Mouse (Mus musculus): ENCODE measurements around the gene Slc43a1. TPM values are rescaled to one million over a fixed set of nuclear protein-coding genes. Genes with fewer than 3 reads are reported as not detected.

Gene Slc43a1
- polyA plus RNA-seq, 1 experiment = 2.0 TPM

GRCm38 (mm10) chr2:84843654-84844053, 5.0 kb downstream of the Slc43a1 start:
- H3K79me2 ChIP-seq (ENCODE audit: control insufficient read depth, insufficient read depth) = no peaks in the 10 kb centered on the region
- no peak for TF ChIP-seq MYOD1 (IDR thresholded peaks at IDR 0.05; ENCODE audit: control insufficient read depth in 1 of 3, insufficient read length in 2 of 3, low read depth in 2 of 3)
- TF ChIP-seq TCF3 (IDR thresholded peaks at IDR 0.05; ENCODE audit: insufficient read length, low read depth) = no peak
- no peak for TF ChIP-seq E2F4 (IDR thresholded peaks at IDR 0.05; ENCODE audit: insufficient read depth)
- TF ChIP-seq REST (IDR thresholded peaks at IDR 0.05; ENCODE audit: insufficient read depth, insufficient read length) = no peak
- H3K36me3 ChIP-seq (ENCODE audit: control insufficient read depth, insufficient read depth) = no peaks in the 10 kb centered on the region
- no peak overlapping the region for H3K4me3 ChIP-seq
- no peak overlapping the region for H3K4me2 ChIP-seq (ENCODE audit: low read depth)
- H3ac ChIP-seq (ENCODE audit: control insufficient read depth, insufficient read length) = no peak overlapping the region
- H3K27me3 ChIP-seq (ENCODE audit: control insufficient read depth, insufficient read depth, insufficient read length) = no peaks in the 10 kb centered on the region

DNA sequence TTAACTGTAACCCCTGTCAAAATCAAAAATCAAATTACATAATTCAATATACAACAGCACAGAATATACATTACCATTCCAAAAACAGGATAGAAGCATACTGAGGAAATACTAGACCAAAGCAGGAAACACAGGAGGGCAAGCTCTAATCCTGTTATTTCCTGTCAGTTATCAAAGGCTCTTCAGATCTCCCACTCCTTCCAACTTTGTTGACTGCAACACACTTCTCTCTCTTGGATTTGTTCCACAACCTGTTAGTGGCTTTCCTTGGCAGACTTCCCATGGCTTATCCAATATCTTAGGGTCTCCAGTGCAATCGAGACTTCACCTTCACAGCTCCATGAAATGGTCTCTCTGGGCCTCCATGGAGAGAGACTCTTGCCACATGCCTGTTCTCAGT, 6.6 kb downstream of the Slc43a1 start:
- no peak overlapping the region for H3K4me3 ChIP-seq
- TF ChIP-seq MYOG (IDR thresholded peaks at IDR 0.05; ENCODE audit: control insufficient read depth in 1 of 3, insufficient read depth in 1 of 3, insufficient read length in 2 of 3, low read depth in 2 of 3) (no peak), POLR2AphosphoS2 (IDR thresholded peaks at IDR 0.05; ENCODE audit: insufficient read length, low read depth) (no peak), POLR2A (IDR thresholded peaks at IDR 0.05; ENCODE audit: insufficient read length, low read depth) (no peak), MYOD1 (IDR thresholded peaks at IDR 0.05; ENCODE audit: control insufficient read depth in 1 of 3, insufficient read length in 2 of 3, low read depth in 2 of 3) (no peak), USF1 (IDR thresholded peaks at IDR 0.05; ENCODE audit: low read depth) (no peak), CEBPB (IDR thresholded peaks at IDR 0.05; ENCODE audit: insufficient read depth, poor library complexity, severe bottlenecking) (no peak), REST (IDR thresholded peaks at IDR 0.05; ENCODE audit: insufficient read depth, insufficient read length) (no peak), TCF12 (IDR thresholded peaks at IDR 0.05; ENCODE audit: insufficient read depth, poor library complexity, severe bottlenecking) (no peak), SRF (IDR thresholded peaks at IDR 0.05; ENCODE audit: control insufficient read depth, insufficient read length, low read depth) (no peak), E2F4 (IDR thresholded peaks at IDR 0.05; ENCODE audit: insufficient read depth) (no peak), MAX (IDR thresholded peaks at IDR 0.05; ENCODE audit: low read depth) (no peak), TCF3 (IDR thresholded peaks at IDR 0.05; ENCODE audit: insufficient read length, low read depth) (no peak)
- no peak overlapping the region for H3ac ChIP-seq (ENCODE audit: control insufficient read depth, insufficient read length)
- H3K36me3 ChIP-seq (ENCODE audit: control insufficient read depth, insufficient read depth) = peaks cover 3% of the 10 kb centered on the region
- H3K79me2 ChIP-seq (ENCODE audit: control insufficient read depth, insufficient read depth) = no peaks in the 10 kb centered on the region
- H3K4me2 ChIP-seq (ENCODE audit: low read depth) = no peak overlapping the region
- H3K27me3 ChIP-seq (ENCODE audit: control insufficient read depth, insufficient read depth, insufficient read length) = no peaks in the 10 kb centered on the region

DNA sequence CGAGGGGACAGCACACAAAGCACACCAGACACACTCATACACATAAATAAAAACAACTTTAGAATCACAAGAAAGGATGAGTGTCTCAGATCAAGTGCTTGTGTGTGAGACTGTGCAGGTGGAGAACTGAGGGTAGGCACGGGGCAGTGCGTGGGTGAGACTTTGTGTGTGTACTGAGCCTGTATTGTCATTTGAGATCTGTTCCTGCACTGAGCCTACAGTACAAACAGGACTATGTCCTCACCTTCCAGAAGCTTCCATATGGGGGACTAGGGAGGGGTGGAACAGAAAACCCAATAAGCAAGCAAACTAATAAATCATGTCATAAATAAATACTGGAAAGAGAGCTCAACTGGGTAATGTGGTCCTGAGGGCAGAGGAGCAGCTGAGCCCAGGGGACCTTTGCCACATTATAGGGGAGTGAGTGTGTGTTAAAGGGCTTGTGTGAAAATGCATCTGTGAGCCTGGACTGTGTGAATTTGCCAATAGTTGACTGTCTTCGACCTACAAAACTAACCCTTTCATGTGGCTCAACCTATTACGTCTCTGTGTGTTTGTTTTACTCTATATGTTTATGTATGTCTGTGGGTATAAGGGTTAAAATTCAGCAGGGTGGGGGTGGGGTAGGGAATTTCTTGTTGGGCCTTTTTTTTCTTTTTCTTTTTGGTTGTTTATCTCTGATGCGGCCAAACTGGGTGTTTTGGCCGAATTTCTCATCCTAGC, 11.9 kb downstream of the Slc43a1 start:
- TF ChIP-seq MYOG (IDR thresholded peaks at IDR 0.05; ENCODE audit: control insufficient read depth in 1 of 3, insufficient read depth in 1 of 3, insufficient read length in 2 of 3, low read depth in 2 of 3) (no peak), POLR2A (IDR thresholded peaks at IDR 0.05; ENCODE audit: insufficient read length, low read depth) (no peak), REST (IDR thresholded peaks at IDR 0.05; ENCODE audit: insufficient read depth, insufficient read length) (no peak), TCF3 (IDR thresholded peaks at IDR 0.05; ENCODE audit: insufficient read length, low read depth) (no peak), TCF12 (IDR thresholded peaks at IDR 0.05; ENCODE audit: insufficient read depth, poor library complexity, severe bottlenecking) (no peak), MYOD1 (IDR thresholded peaks at IDR 0.05; ENCODE audit: control insufficient read depth in 1 of 3, insufficient read length in 2 of 3, low read depth in 2 of 3) (no peak), POLR2AphosphoS2 (IDR thresholded peaks at IDR 0.05; ENCODE audit: insufficient read length, low read depth) (no peak), USF1 (IDR thresholded peaks at IDR 0.05; ENCODE audit: low read depth) (no peak), SRF (IDR thresholded peaks at IDR 0.05; ENCODE audit: control insufficient read depth, insufficient read length, low read depth) (no peak)
- Histone ChIP-seq H3K36me3 (ENCODE audit: control insufficient read depth, insufficient read depth) (peaks cover 3% of the 10 kb centered on the region), H3K79me2 (ENCODE audit: control insufficient read depth, insufficient read depth) (no peaks in the 10 kb centered on the region), H3ac (ENCODE audit: control insufficient read depth, insufficient read length) (no peak overlapping the region), H3K4me2 (ENCODE audit: low read depth) (peak overlapping the region; percentile 47), H3K27me3 (ENCODE audit: control insufficient read depth, insufficient read depth, insufficient read length) (no peaks in the 10 kb centered on the region), H3K4me3 (no peak overlapping the region)

DNA sequence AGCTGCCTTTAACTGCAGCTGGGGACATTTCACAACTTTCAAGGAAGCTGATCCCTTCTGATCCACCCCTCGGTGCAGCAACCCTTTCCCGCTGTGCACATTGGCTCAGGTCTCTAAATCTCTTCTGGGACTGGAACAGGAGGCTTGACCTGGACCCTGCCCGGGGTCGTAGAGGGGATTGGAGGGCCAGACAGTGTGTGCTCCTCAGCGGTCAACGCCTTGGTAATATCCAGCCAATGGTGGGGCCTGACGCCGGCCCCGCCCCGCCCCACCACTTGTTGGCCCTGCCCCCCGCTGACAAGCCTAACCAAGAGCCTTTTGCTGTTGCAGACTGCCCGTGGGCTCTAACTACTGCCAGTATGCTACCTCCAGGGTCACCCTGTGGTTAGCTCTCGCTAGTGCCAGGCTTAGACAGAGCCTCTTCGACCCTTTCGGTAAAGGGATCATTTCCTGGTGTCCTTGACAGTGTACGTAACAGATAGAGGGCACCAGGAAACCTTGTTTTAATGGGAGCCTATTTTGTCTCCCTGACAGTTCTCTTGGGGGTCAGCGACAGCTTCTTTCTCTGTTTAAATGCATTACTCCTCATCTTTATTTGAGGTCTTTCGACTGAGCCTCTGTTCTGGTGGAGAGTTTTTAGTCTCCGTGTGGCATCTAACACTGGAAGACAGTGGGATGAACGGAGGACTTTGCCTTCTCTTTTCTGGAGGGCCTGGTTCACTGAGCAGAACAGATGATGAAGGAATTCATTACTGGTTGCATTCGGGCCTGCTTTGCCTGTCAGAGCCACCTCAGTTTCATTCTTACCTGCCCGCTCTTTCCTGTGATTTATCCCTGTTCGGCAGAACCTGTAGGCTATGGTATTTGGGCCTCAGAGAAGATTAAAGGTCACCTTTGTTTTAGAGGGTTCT, 12.7 kb downstream of the Slc43a1 start:
- no peak for TF ChIP-seq E2F4 (IDR thresholded peaks at IDR 0.05; ENCODE audit: insufficient read depth)
- no peak for TF ChIP-seq MYOG (IDR thresholded peaks at IDR 0.05; ENCODE audit: control insufficient read depth in 1 of 3, insufficient read depth in 1 of 3, insufficient read length in 2 of 3, low read depth in 2 of 3)
- no peak for TF ChIP-seq POLR2AphosphoS2 (IDR thresholded peaks at IDR 0.05; ENCODE audit: insufficient read length, low read depth)
- TF ChIP-seq TCF3 (IDR thresholded peaks at IDR 0.05; ENCODE audit: insufficient read length, low read depth) = no peak
- no peak for TF ChIP-seq MYOD1 (IDR thresholded peaks at IDR 0.05; ENCODE audit: control insufficient read depth in 1 of 3, insufficient read length in 2 of 3, low read depth in 2 of 3)
- no peak for TF ChIP-seq MAX (IDR thresholded peaks at IDR 0.05; ENCODE audit: low read depth)
- TF ChIP-seq TCF12 (IDR thresholded peaks at IDR 0.05; ENCODE audit: insufficient read depth, poor library complexity, severe bottlenecking) = no peak
- no peak for TF ChIP-seq POLR2A (IDR thresholded peaks at IDR 0.05; ENCODE audit: insufficient read length, low read depth)
- no peak for TF ChIP-seq USF1 (IDR thresholded peaks at IDR 0.05; ENCODE audit: low read depth)
- TF ChIP-seq SRF (IDR thresholded peaks at IDR 0.05; ENCODE audit: control insufficient read depth, insufficient read length, low read depth) = no peak
- Histone ChIP-seq H3K4me3 (no peak overlapping the region), H3K27me3 (ENCODE audit: control insufficient read depth, insufficient read depth, insufficient read length) (no peaks in the 10 kb centered on the region), H3K4me2 (ENCODE audit: low read depth) (peak overlapping the region; percentile 47), H3K36me3 (ENCODE audit: control insufficient read depth, insufficient read depth) (peaks cover 3% of the 10 kb centered on the region), H3ac (ENCODE audit: control insufficient read depth, insufficient read length) (no peak overlapping the region), H3K79me2 (ENCODE audit: control insufficient read depth, insufficient read depth) (no peaks in the 10 kb centered on the region)
